Mouse (Mus musculus): Measurements from ENCODE around the gene Bsn. TPM values are rescaled to one million over a fixed set of nuclear protein-coding genes. Genes with fewer than 3 reads are reported as not detected.

Bsn gene
- polyA plus RNA-seq, 1 experiment from 2014 or later, result 0.06 TPM

- no peaks in the 10 kb centered on the region for H3K9me3 ChIP-seq (ENCODE audit: low read length)
- no peak overlapping the region for H3K9ac ChIP-seq (replicated peaks; ENCODE audit: low read depth)
- H3K4me3 ChIP-seq (ENCODE audit: low read depth, low read length), result no peak overlapping the region
- DNase-seq (ENCODE audit: low spot score), result no peak
- peaks cover 5% of the 10 kb centered on the region; the same call in 1 of the 2 replicates for H3K36me3 ChIP-seq (ENCODE audit: insufficient read depth, low read length)
- no peaks in the 10 kb centered on the region for H3K27me3 ChIP-seq (replicated peaks; ENCODE audit: insufficient read depth, low read length)
- peaks cover 5% of the 10 kb centered on the region; the same call in 1 of the 2 replicates for H3K4me1 ChIP-seq (ENCODE audit: insufficient read depth, low read depth, low read length)
- no peak for TF ChIP-seq EP300 (IDR thresholded peaks at IDR 0.05)
- no peak for TF ChIP-seq CTCF (IDR thresholded peaks at IDR 0.05)
- H3K27ac ChIP-seq (ENCODE audit: low read length), result no peak overlapping the region
- WGBS, result 67% methylated on average over 7 of the region's 7 CpGs
- no peak overlapping the region for H3K4me2 ChIP-seq (replicated peaks; ENCODE audit: low read depth, low read length)
- no peak for ATAC-seq
These were observed 116.8 kb downstream of the Bsn start for GRCm38 (mm10) chr9:108073141-108073930.

- Histone ChIP-seq H3K27me3 (replicated peaks; ENCODE audit: insufficient read depth, low read length) (no peaks in the 10 kb centered on the region), H3K9ac (replicated peaks; ENCODE audit: low read depth) (no peak overlapping the region), H3K27ac (ENCODE audit: low read length) (no peak overlapping the region), H3K36me3 (ENCODE audit: insufficient read depth, low read length) (peaks cover 5% of the 10 kb centered on the region; the same call in 1 of the 2 replicates), H3K4me3 (ENCODE audit: low read depth, low read length) (no peak overlapping the region), H3K9me3 (ENCODE audit: low read length) (no peaks in the 10 kb centered on the region), H3K4me2 (replicated peaks; ENCODE audit: low read depth, low read length) (no peak overlapping the region), H3K4me1 (ENCODE audit: insufficient read depth, low read depth, low read length) (no peaks in the 10 kb centered on the region)
- TF ChIP-seq EP300 (IDR thresholded peaks at IDR 0.05) (no peak), CTCF (IDR thresholded peaks at IDR 0.05) (no peak)
- WGBS, result 60% methylated on average over 9 of the region's 9 CpGs
- no peak for ATAC-seq
- DNase-seq (ENCODE audit: low spot score), result no peak
These were observed 117.7 kb downstream of the Bsn start for GRCm38 (mm10) chr9:108072481-108072924.

- Histone ChIP-seq H3K4me3 (ENCODE audit: low read depth, low read length) (no peak overlapping the region), H3K4me2 (replicated peaks; ENCODE audit: low read depth, low read length) (no peak overlapping the region), H3K4me1 (ENCODE audit: insufficient read depth, low read depth, low read length) (no peaks in the 10 kb centered on the region), H3K9me3 (ENCODE audit: low read length) (no peaks in the 10 kb centered on the region), H3K9ac (replicated peaks; ENCODE audit: low read depth) (no peak overlapping the region), H3K27me3 (replicated peaks; ENCODE audit: insufficient read depth, low read length) (no peaks in the 10 kb centered on the region), H3K36me3 (ENCODE audit: insufficient read depth, low read length) (peaks cover 8% of the 10 kb centered on the region; the same call in 1 of the 2 replicates), H3K27ac (ENCODE audit: low read length) (no peak overlapping the region)
- DNase-seq (ENCODE audit: low spot score) (no peak), ATAC-seq (no peak)
- TF ChIP-seq EP300 (IDR thresholded peaks at IDR 0.05), result no peak
- no peak for TF ChIP-seq CTCF (IDR thresholded peaks at IDR 0.05)
- WGBS, result 71% methylated on average over 4 of the region's 4 CpGs
These were observed 118.4 kb downstream of the Bsn start for GRCm38 (mm10) chr9:108071801-108072200.

- no peak for DNase-seq (ENCODE audit: low spot score)
- peaks cover 10% of the 10 kb centered on the region; the same call in 1 of the 2 replicates for H3K36me3 ChIP-seq (ENCODE audit: insufficient read depth, low read length)
- H3K27me3 ChIP-seq (replicated peaks; ENCODE audit: insufficient read depth, low read length), result no peaks in the 10 kb centered on the region
- H3K9ac ChIP-seq (replicated peaks; ENCODE audit: low read depth), result no peak overlapping the region
- H3K4me3 ChIP-seq (ENCODE audit: low read depth, low read length), result no peak overlapping the region
- ATAC-seq, result no peak
- no peaks in the 10 kb centered on the region for H3K4me1 ChIP-seq (ENCODE audit: insufficient read depth, low read depth, low read length)
- H3K27ac ChIP-seq (ENCODE audit: low read length), result no peak overlapping the region
- TF ChIP-seq EP300 (IDR thresholded peaks at IDR 0.05), result no peak
- H3K9me3 ChIP-seq (ENCODE audit: low read length), result no peaks in the 10 kb centered on the region
- 87% methylated on average over 7 of the region's 7 CpGs for WGBS
- no peak overlapping the region for H3K4me2 ChIP-seq (replicated peaks; ENCODE audit: low read depth, low read length)
These were observed 120.7 kb downstream of the Bsn start for GRCm38 (mm10) chr9:108069529-108069928.

GRCm38 (mm10) chr9:108069007-108069406, 121.2 kb downstream of the Bsn start:
- H3K9ac ChIP-seq (replicated peaks; ENCODE audit: low read depth), result no peak overlapping the region
- no peaks in the 10 kb centered on the region for H3K27me3 ChIP-seq (replicated peaks; ENCODE audit: insufficient read depth, low read length)
- H3K4me3 ChIP-seq (ENCODE audit: low read depth, low read length), result no peak overlapping the region
- DNase-seq (ENCODE audit: low spot score) (no peak), ATAC-seq (no peak)
- peaks cover 10% of the 10 kb centered on the region; the same call in 1 of the 2 replicates for H3K36me3 ChIP-seq (ENCODE audit: insufficient read depth, low read length)
- H3K4me2 ChIP-seq (replicated peaks; ENCODE audit: low read depth, low read length), result no peak overlapping the region
- no peaks in the 10 kb centered on the region for H3K4me1 ChIP-seq (ENCODE audit: insufficient read depth, low read depth, low read length)
- 93% methylated on average over 8 of the region's 9 CpGs for WGBS
- TF ChIP-seq CTCF (IDR thresholded peaks at IDR 0.05) (no peak), EP300 (IDR thresholded peaks at IDR 0.05) (no peak)
- no peak overlapping the region for H3K27ac ChIP-seq (ENCODE audit: low read length)
- no peaks in the 10 kb centered on the region for H3K9me3 ChIP-seq (ENCODE audit: low read length)

GRCm38 (mm10) chr9:108067900-108068299, 122.3 kb downstream of the Bsn start:
- Histone ChIP-seq H3K27me3 (replicated peaks; ENCODE audit: insufficient read depth, low read length) (no peaks in the 10 kb centered on the region), H3K4me2 (replicated peaks; ENCODE audit: low read depth, low read length) (no peak overlapping the region), H3K36me3 (ENCODE audit: insufficient read depth, low read length) (peaks cover 10% of the 10 kb centered on the region; the same call in 1 of the 2 replicates), H3K9ac (replicated peaks; ENCODE audit: low read depth) (no peak overlapping the region), H3K4me3 (ENCODE audit: low read depth, low read length) (no peak overlapping the region), H3K27ac (ENCODE audit: low read length) (no peak overlapping the region), H3K9me3 (ENCODE audit: low read length) (no peaks in the 10 kb centered on the region), H3K4me1 (ENCODE audit: insufficient read depth, low read depth, low read length) (no peaks in the 10 kb centered on the region)
- 19% methylated on average over 8 of the region's 8 CpGs for WGBS
- DNase-seq (ENCODE audit: low spot score) (peak; percentile 88), ATAC-seq (peak; percentile 44)
- TF ChIP-seq CTCF (IDR thresholded peaks at IDR 0.05) (peak; percentile 99), EP300 (IDR thresholded peaks at IDR 0.05) (no peak)
